Mouse (Mus musculus) thymus, postnatal 0 days (tissue): Measurements from ENCODE around the gene Aox3. TPM values are rescaled to one million over a fixed set of nuclear protein-coding genes. Genes with fewer than 3 reads are reported as not detected.

Experiments used
- DNase-seq: peaks from one replicate; pipeline ENCODE4 v3.0.0-alpha.2; 2015; ENCODE audit warnings: low spot score
- polyA plus RNA-seq: library from polyadenylated mRNA; unstranded; fragments of >200 nt; fragmentation: Nextera tagmentation; extraction: Ambion mirVana; gene quantifications from 2 replicates; pipeline ENCODE4 v1.2.1, GENCODE M21; 2015

Aox3 gene
- polyA plus RNA-seq, 1 experiment from 2014 or later = 0.30 TPM

GRCm38 (mm10) chr1:58105685-58106084, 7.2 kb upstream of the Aox3 start:
- DNase-seq = no peak

GRCm38 (mm10) chr1:58107066-58107465, 5.9 kb upstream of the Aox3 start:
- no peak for DNase-seq

GRCm38 (mm10) chr1:58110241-58110640, 2.7 kb upstream of the Aox3 start:
- no peak for DNase-seq

- DNase-seq = no peak
Observed at GRCm38 (mm10) chr1:58111315-58111714, 1.6 kb upstream of the Aox3 start.

GRCm38 (mm10) chr1:58113441-58113840, 511 bp downstream of the Aox3 start:
- no peak for DNase-seq

- no peak for DNase-seq
Observed at GRCm38 (mm10) chr1:58114021-58114560, 1.2 kb downstream of the Aox3 start.

- no peak for DNase-seq
Observed at GRCm38 (mm10) chr1:58114666-58115375, 1.9 kb downstream of the Aox3 start.

GRCm38 (mm10) chr1:58118231-58118630, 5.3 kb downstream of the Aox3 start:
- no peak for DNase-seq

GRCm38 (mm10) chr1:58124901-58125300, 12.0 kb downstream of the Aox3 start:
- no peak for DNase-seq

GRCm38 (mm10) chr1:58137891-58138290, 25.0 kb downstream of the Aox3 start:
- no peak for DNase-seq

GRCm38 (mm10) chr1:58138986-58139385, 26.1 kb downstream of the Aox3 start:
- DNase-seq = no peak

- no peak for DNase-seq
Observed at GRCm38 (mm10) chr1:58140607-58141006, 27.7 kb downstream of the Aox3 start.

- no peak for DNase-seq
Observed at GRCm38 (mm10) chr1:58144384-58145069, 31.6 kb downstream of the Aox3 start.

GRCm38 (mm10) chr1:58146026-58146425, 33.1 kb downstream of the Aox3 start:
- DNase-seq = no peak

GRCm38 (mm10) chr1:58147776-58148175, 34.8 kb downstream of the Aox3 start:
- DNase-seq = no peak

- no peak for DNase-seq
Observed at GRCm38 (mm10) chr1:58152247-58152646, 39.3 kb downstream of the Aox3 start.

- DNase-seq = peak; percentile 18
Observed at GRCm38 (mm10) chr1:58156747-58157146, 43.8 kb downstream of the Aox3 start.

- no peak for DNase-seq
Observed at GRCm38 (mm10) chr1:58169893-58170292, 57.0 kb downstream of the Aox3 start.

- no peak for DNase-seq
Observed at GRCm38 (mm10) chr1:58188514-58189175, 75.7 kb downstream of the Aox3 start.

GRCm38 (mm10) chr1:58194317-58194716, 81.4 kb downstream of the Aox3 start:
- no peak for DNase-seq

GRCm38 (mm10) chr1:58194988-58195387, 82.1 kb downstream of the Aox3 start:
- no peak for DNase-seq

GRCm38 (mm10) chr1:58195541-58195940, 82.6 kb downstream of the Aox3 start:
- peak; percentile 68 for DNase-seq
